In the genomic region with DNA sequence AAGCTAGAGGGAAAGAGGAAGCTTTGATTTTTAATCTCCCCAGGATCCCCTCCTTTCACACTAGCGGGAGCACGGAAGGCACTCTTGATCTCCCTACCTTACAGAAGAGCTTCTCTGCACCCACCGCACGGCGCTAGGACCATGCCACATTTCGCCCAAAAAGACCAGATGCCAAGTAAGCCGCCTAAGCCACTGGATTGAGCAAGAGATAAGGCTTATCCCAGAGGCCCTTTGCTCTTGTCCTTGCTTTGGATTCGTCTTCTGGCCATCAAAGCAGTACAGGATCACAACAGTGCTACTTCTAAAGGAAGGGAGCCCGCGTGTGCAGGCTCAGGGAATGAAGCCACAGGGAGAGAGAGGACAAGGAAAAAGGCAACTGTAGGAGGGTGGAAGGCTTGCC, we compare ENCODE assay signal across 15 mouse cellular contexts.
"Had no signal": no experiment of that assay in that cellular context is flagged by ENCODE, and none has a peak within 500 bp of the region (broad histone marks: within the 10 kb centered on the region; RNA-seq: fewer than 3 reads in every experiment).

No protein-coding gene starts in this region.

- H3K4me2 ChIP-seq: limb, embryonic 13.5 days; liver, embryonic 12.5 days; lung, embryonic 14.5 days; midbrain, embryonic 11.5 days had no signal

- ATAC-seq: liver, embryonic 12.5 days; midbrain, embryonic 16.5 days had no signal

- H3K9me3 ChIP-seq: limb, embryonic 13.5 days; liver, embryonic 12.5 days had no signal

- DNase-seq: kidney, adult 18-20 months; kidney, postnatal 10 days; kidney, postnatal 4 days; left cerebral cortex, postnatal 4 days; lung, embryonic 14.5 days; lung, postnatal 10 days; right cerebral cortex, postnatal 14 days; thymus, adult 18-20 months; thymus, postnatal 25 days had no signal

- H3K27ac ChIP-seq: limb, embryonic 13.5 days; liver, embryonic 12.5 days; macrophage had no signal

- H3K4me3 ChIP-seq: limb, embryonic 13.5 days; liver, embryonic 12.5 days; megakaryocyte, embryonic 14.5 days had no signal

- H3K27me3 ChIP-seq: limb, embryonic 13.5 days; liver, embryonic 12.5 days; megakaryocyte, embryonic 14.5 days had no signal

- H3K9ac ChIP-seq: limb, embryonic 13.5 days; liver, embryonic 12.5 days; lung, embryonic 14.5 days had no signal
